Mouse (Mus musculus): ENCODE results near the gene Gm10645. TPM values are rescaled to one million over a fixed set of nuclear protein-coding genes. Genes with fewer than 3 reads are reported as not detected.

The Gm10645 gene
- polyA plus RNA-seq, 1 experiment from 2014 or later, result 0.80 TPM

DNA sequence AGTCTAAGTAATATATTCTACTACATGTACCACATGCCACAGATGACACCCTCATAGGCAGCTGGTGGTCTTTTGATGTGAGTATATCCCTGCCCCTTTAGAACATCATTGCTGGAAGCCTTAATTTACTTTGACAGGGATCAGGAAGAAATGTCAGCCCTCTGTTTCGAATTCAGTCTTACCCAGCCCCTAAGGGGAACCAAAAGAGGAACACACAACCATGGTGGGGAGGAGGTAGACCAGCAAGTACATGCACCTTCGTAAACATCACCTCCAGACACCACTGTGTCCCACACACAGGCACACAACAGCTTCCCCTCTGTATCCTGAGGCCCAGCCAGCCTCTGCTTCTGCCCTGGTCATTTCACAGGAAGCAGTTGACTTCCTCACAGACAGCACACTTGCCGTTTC lies 25.3 kb downstream of the Gm10645 start:
- ATAC-seq (ENCODE audit: extremely low read depth, insufficient number of reproducible peaks, low FRiP score, low TSS enrichment), result no peak
- WGBS, result 64% methylated on average over 3 of the region's 3 CpGs
- H3K27ac ChIP-seq (replicated peaks), result no peak overlapping the region
- no peaks in the 10 kb centered on the region for H3K9me3 ChIP-seq
- peaks cover 8% of the 10 kb centered on the region for H3K4me1 ChIP-seq
- H3K4me3 ChIP-seq, result no peak overlapping the region
- H3K4me2 ChIP-seq, result no peak overlapping the region
- H3K9ac ChIP-seq, result no peak overlapping the region
- H3K36me3 ChIP-seq, result no peaks in the 10 kb centered on the region
- no peaks in the 10 kb centered on the region for H3K27me3 ChIP-seq (replicated peaks)

GRCm38 (mm10) chr8:83140068-83140467 lies 25.9 kb downstream of the Gm10645 start:
- no peak overlapping the region for H3K4me2 ChIP-seq
- H3K9ac ChIP-seq, result no peak overlapping the region
- no peak for ATAC-seq (ENCODE audit: extremely low read depth, insufficient number of reproducible peaks, low FRiP score, low TSS enrichment)
- no peak overlapping the region for H3K4me3 ChIP-seq
- H3K4me1 ChIP-seq, result peaks cover 14% of the 10 kb centered on the region
- 42% methylated on average over 1 of the region's 1 CpGs for WGBS
- no peaks in the 10 kb centered on the region for H3K9me3 ChIP-seq
- no peaks in the 10 kb centered on the region for H3K27me3 ChIP-seq (replicated peaks)
- no peaks in the 10 kb centered on the region for H3K36me3 ChIP-seq
- 0 out of 2 replicates have a peak overlapping the region, but pooled peaks have one; percentile 3 for H3K27ac ChIP-seq (replicated peaks)

- H3K9ac ChIP-seq, result no peak overlapping the region
- H3K9me3 ChIP-seq, result no peaks in the 10 kb centered on the region
- no peak for ATAC-seq (ENCODE audit: extremely low read depth, insufficient number of reproducible peaks, low FRiP score, low TSS enrichment)
- 37% methylated on average over 2 of the region's 2 CpGs for WGBS
- no peak overlapping the region for H3K4me2 ChIP-seq
- 0 out of 2 replicates have a peak, but pooled peaks cover 2% of the 10 kb centered on the region for H3K27me3 ChIP-seq (replicated peaks)
- H3K36me3 ChIP-seq, result no peaks in the 10 kb centered on the region
- peak overlapping the region; percentile 40; the same call in 1 of the 2 replicates for H3K27ac ChIP-seq (replicated peaks)
- no peak overlapping the region for H3K4me3 ChIP-seq
- peaks cover 21% of the 10 kb centered on the region for H3K4me1 ChIP-seq
Measured at GRCm38 (mm10) chr8:83135086-83135485, 30.9 kb downstream of the Gm10645 start.

Other genes with a start within 250 kb of the Gm10645 start
- gene Tbc1d9, start 818 bp downstream of the Gm10645 start, polyA plus RNA-seq (2015; fragmentation: Nextera tagmentation; extraction: Ambion mirVana), result 0.79 and 0.96 TPM in 2 replicates
- not detected in 2 replicates for gene Ucp1, start 124.2 kb upstream of the Gm10645 start, polyA plus RNA-seq (2015; fragmentation: Nextera tagmentation; extraction: Ambion mirVana)
- 8.6 and 8.9 TPM in 2 replicates for gene Elmod2, start 166.3 kb upstream of the Gm10645 start, polyA plus RNA-seq (2015; fragmentation: Nextera tagmentation; extraction: Ambion mirVana)
- gene Mgat4d, start 182.3 kb upstream of the Gm10645 start, polyA plus RNA-seq (2015; fragmentation: Nextera tagmentation; extraction: Ambion mirVana), result not detected in 2 replicates
- 0.06 and 0.09 TPM in 2 replicates for gene Clgn, start 223.7 kb upstream of the Gm10645 start, polyA plus RNA-seq (2015; fragmentation: Nextera tagmentation; extraction: Ambion mirVana)

Measured in heart, embryonic 13.5 days (tissue).